Mouse (Mus musculus) fibroblast of lung, adult 2 months (primary cell): ENCODE results near the gene Bcas3.

ENCODE experiments used
- DNase-seq: peaks from one replicate; pipeline ENCODE4 v3.0.0-alpha.2; 2011; ENCODE audit warnings: low read depth

The Bcas3 gene

DNA sequence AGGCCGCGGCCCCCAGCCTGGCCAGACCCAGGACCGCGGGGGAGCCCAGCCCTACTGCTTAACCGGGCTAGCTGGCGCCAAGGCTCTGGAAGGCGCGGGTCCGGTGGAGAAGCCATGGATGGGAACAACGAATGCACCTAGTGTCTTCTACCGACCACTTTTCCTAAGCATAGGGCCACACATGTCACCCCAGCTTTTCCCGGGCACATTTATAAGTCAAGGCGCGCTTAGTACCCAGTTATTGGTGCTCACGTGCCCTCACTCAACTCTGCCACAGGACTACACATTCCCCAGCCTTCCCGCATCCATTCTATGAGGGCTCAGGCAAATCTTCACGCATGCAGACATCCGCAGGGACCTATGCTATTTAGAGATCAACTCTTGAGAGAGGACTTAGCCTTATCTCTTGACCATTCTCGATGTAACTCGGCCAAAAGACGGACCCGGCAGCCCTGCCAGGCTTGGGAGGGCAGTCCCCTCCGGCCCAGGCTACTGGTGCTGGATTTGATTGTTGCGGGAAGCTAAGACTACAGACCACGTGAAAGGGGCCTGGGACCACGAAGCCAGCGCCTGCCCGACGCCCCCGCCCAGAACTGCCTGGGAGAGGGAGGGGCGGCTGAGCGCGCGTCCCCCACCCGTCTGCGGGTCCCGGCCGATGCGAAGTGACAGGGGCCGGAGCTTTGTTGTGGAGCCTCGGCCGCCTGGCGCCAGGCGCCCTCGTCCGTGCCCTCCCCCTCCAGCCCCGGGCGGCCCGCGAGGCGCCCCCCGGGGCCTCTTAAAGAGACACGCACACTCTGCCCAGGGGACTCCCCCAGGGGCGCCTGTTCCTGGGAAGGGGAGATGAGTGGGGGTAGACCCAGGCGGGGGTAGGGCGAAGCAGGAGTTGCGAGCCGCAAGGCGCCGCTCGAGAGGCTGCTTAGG is 476.8 kb downstream of the Bcas3 start:
- DNase-seq, result no peak

DNA sequence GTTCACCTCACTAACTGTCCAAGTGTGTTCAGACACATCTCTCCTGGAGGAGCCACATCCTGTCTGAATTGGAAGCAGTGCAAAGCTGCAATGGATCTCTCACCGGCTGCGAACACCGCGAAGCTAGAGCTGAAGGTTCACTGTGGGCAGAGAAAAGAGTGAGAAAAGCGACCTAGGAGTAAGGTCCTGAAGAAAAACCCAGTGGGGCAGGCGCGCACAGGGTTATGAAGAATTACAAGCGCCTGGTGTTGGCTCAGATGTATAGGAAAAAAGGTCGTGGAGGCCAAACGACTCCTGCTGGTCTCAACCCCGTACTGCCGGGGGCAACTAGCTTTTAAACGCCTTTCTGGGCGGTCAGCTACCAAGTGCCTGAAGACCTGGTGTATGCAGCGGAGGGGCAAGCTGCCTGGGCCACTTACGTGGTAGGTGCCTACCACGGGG is 478.0 kb downstream of the Bcas3 start:
- no peak for DNase-seq

DNA sequence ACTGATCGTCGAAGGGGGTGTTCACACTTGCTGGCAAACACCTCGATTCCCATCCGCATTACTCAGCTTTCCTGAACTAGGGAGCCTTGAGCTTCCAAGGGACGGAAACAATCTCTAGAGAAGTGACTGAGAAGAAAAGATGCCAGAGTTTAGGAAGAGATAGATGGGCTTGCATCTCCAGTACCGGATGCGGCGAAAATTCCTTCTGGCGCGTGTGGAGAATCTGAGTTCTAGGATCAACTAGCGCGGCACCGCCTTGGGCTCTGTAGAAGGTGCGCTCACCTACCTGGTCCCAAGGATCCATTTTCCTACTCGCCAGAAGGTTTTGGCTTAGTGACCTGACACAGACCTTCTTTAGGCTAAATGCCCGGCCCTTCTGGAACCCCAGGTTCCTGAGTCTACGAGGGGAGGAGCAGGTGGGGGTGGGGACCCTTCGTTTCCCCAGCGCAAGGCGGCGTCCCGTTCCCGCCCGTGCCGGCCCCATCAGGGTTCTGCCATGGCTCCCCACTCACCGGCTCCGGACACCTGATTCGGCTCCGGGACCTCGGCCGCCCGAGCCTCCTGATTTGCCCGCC is 478.8 kb downstream of the Bcas3 start:
- no peak for DNase-seq

DNA sequence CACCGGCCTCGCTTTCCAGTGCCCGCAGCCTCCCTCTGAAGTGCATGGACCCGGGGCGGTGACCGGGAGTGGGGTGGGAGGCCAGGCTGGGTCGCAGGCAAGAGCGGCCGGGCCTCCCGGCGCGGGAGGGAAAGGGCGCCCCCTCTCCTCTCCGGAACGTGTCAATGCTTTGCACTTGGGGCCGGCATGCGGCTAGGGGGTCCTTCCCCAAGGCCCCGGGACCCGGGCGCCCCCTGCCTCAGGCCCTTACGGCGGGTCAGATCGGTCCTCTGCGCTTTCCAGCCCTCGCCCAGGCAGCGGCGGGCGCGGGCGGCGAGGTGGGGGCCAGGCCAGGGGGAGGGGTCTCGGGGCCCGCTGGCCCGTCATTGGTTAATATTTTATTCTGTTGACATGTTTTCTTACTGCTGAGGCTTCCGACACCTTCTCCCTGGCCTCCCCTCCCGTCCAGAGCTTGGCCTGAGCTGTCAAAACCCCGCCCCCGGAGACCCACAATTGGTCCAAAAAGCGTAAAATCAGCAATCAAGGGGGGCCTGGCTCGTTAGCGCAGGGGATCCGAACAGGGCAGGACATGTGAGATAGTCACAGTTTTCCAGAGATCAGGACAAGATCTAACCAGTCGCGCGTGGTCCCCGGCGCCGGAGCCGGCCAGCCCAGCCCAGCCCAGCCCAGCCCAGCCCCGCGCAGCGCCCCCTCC is 479.4 kb downstream of the Bcas3 start, which contains the start of gene Tbx2:
Gene Tbx2 (plus strand): TSS at position 321 of the 694 bp plus-strand sequence.
- DNase-seq, result no peak

DNA sequence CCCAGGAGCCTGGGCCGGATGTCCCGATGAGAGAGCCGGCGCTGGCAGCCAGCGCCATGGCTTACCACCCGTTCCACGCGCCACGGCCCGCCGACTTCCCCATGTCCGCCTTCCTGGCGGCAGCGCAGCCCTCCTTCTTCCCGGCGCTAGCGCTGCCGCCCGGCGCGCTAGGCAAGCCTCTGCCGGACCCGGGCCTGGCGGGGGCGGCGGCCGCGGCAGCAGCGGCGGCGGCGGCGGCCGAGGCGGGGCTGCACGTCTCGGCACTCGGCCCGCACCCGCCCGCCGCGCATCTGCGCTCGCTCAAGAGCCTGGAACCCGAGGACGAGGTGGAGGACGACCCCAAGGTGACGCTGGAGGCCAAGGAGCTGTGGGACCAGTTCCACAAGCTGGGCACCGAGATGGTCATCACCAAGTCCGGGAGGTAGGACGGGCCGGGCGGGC is 480.1 kb downstream of the Bcas3 start:
- no peak for DNase-seq

DNA sequence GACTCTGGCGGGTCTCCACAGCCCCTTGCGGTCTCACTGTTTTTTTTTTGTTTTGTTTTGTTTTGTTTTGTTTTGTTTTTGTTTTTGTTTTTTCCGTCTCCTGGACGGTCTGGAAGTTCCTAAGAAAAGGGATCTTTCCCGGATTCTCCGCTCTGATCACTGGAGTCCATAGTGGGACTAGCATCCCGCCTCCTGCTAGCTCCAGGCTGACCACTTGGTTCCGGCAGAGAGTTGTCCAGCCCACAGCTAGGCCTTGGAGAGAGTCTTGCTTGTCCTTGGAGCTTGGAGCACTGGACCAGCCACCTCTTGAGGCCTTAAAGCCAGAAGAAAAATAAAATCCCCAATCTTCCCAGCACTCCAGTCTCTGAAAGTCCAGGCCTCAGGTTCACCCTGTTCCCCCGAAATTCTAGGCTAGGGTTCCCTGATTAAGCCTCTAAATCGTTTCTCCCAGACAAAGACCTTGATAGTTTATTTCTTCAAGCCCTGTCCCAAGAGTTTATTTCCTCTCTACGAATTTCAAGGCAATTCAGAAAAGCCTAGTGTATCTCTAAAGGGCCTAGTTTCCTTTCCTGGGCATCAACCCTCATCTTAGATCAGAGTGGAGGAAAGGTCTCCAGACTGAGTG is 480.9 kb downstream of the Bcas3 start:
- no peak for DNase-seq

DNA sequence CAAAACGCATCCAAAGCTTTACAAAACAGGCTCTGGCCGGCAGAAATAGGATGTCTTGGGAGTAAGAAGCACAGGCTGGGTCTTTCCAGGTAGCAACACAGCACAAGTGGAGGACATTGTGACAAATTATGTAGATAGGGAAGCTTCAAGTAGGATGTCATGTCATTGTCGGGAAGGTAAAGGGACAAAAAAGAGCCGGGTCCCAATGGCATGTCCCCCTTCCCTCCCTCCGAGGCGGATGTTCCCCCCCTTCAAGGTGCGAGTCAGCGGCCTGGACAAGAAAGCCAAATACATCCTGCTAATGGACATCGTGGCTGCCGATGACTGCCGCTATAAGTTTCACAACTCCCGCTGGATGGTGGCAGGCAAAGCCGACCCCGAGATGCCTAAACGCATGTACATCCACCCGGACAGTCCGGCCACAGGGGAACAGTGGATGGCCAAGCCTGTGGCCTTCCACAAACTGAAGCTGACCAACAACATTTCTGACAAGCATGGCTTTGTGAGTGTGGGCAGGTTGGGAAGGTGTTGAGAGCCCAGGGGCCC is 481.5 kb downstream of the Bcas3 start:
- DNase-seq, result no peak

DNA sequence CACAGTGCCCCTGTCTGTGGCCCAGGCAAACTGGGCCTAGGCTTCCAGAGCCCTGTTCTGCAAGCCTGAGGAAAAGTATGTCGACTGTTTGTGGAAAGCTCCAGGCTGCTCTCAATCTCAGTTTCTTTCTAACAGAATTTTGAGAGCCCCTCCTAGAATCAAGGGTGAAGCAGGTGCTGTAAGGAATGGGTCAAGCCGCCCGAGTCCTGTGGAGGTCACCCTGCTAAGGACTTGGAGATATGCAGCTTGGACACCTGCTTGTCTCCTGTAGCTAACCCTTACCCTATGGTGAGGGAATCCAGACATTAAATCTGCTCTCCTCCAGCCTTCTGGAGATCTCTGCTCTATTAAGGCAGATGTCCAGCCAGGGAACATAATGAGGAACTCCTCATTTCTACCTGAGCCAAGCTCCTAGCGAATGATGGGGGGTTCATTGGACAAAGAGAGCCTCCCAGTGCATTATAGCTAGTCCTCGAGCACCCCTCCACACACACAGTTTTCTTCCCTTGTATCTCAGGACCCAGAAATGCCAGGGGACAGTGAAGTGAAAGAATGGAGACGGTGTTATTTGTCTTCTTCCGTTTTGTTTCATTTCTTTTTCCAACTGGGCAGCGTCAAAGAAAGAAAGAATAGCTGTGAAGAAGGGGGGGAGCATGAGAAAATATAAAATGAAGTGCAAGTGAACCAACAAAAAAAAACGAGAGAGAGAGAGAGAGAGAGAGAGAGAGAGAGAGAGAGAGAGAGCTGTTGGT is 482.2 kb downstream of the Bcas3 start:
- DNase-seq, result no peak

DNA sequence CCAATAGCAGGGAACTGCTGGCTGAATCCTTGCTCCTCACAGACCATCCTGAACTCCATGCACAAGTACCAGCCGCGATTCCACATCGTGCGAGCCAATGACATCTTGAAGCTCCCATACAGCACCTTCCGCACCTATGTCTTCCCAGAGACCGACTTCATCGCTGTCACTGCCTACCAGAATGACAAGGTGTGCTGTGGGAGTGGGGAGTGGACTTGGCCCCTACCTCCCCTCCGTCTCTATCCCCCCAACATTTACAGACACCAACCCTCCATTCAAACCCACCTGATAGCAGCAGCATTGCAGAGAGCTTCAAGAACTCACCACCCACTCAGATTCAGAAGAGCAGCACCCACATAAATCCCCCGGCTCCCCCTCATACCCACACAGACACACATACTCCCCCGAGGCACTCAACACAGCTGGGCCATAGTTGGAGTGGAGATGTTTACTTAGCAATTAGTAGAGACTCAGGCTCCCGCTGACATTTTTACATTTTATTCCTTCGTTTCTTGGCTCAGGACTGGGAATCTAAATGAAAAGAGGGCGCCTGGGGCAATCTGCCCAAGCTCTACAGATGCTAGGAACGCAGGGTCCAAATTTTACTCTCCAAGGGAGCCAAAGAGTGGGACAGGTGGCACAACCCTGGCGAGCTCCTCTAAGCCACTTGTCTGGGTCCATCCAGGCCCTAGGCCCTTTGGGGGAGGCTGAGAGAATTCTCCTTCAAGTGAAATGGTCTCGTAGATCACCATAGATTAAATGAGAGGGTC is 483.0 kb downstream of the Bcas3 start:
- no peak for DNase-seq

DNA sequence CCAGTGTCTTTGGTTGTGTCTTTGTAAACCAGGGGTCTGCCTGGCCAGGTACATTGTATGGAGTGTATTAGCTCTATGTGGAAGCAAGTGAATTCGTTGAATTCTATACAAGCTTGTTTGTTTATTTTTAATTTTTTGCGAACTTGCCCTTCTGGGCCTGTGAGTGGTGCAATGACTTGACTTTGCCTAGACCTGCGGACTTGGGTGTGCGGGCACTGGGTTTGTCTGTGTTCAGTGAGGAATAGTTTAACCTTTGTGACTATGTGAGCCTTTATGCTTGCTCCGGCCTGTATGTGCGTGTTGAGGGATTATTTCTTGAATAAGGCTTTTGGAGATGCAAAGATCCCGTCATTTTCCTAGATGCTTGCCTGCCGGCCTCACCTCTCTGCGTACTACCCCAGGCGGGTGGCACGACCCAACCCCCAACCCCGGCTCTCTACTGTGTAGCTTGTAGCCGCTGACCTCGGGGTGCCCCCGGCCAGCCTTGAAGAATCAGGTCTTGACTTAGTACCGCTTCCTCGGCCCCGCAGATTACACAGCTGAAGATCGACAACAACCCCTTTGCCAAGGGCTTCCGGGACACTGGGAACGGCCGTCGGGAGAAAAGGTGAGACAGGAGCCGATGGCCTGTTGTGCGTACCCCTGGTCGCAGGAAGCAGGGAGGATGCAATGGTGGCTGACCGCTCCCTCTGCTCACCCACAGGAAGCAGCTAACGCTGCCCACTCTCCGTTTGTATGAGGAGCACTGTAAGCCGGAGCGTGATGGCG is 483.7 kb downstream of the Bcas3 start:
- DNase-seq, result no peak

DNA sequence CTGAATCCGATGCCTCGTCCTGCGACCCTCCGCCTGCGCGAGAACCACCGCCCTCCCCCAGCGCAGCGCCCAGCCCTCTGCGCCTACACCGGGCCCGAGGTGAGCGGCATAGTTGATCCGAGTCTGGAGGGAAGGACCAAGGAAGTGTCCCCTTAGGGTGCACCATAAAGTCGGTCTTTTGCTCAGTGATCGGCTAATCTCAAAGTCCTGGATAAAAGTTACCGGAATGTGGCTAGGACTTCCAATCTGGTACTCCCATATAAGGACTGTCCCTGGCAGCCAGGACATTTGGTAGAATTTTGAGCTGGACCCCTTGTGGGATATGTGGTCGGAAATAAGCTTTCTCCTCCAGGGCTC is 484.3 kb downstream of the Bcas3 start:
- no peak for DNase-seq

DNA sequence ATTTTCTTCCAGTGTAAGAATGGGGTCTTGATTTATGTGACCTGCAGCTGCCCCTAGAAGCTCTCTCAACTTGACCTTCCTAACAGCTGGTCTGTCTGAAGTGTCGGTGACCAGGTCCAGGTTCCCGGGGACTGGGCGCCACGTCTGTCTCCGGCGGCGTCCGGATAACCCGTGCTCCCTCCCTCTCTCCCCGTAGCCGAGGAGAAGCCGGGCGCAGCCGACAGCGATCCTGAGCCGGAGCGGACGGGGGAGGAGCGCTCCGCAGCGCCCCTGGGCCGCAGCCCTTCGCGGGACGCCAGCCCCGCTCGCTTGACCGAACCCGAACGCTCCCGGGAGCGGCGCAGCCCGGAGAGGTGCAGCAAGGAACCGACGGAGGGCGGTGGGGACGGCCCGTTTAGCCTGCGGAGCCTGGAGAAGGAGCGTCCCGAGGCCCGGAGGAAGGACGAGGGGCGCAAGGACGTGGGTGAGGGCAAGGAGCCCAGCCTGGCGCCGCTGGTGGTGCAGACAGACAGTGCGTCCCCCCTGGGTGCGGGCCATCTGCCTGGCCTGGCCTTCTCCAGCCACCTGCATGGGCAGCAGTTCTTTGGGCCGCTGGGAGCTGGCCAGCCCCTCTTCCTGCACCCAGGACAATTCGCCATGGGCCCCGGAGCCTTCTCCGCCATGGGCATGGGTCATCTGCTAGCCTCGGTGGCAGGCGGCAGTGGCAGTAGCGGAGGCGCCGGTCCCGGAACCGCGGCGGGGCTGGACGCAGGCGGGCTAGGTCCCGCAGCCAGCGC is 484.9 kb downstream of the Bcas3 start:
- DNase-seq, result no peak

DNA sequence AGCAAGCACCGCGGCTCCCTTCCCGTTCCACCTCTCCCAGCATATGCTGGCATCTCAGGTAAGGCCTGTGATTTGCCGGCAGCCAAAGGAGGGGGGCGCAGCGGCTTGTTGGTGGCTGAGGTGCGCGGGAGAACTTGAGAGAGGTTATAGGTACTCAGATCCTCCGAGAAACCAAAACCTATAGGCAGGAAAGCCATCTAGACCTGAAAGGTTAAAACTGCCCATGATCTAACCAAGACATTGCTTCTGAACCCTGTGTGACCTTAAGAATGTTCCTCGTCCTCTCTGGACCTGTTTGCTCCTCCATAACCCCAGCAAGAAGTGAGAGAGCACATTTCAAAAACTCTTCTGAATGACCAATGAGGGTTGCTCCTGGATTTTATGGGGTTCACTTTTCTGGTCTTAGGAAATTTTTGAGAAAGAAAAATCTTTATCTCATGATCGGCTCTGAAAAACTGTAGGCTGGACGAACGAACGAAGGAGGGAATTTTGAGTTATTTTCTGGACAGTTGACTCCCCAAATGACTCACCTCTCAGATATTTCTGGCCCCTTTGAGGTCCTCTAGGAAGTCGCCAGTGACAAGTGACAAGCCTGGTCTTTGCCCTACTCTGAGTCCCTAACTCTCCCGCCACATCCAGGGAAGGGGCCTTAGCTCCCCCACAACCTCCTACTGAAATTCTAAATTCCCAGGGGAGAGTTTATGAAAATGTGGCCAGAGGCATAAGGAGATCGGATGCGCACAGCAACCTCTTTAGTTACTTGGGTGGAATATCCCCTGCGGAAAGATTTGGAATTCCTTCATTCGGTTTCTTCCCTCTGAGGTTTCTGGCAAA is 485.7 kb downstream of the Bcas3 start:
- DNase-seq, result no peak

DNA sequence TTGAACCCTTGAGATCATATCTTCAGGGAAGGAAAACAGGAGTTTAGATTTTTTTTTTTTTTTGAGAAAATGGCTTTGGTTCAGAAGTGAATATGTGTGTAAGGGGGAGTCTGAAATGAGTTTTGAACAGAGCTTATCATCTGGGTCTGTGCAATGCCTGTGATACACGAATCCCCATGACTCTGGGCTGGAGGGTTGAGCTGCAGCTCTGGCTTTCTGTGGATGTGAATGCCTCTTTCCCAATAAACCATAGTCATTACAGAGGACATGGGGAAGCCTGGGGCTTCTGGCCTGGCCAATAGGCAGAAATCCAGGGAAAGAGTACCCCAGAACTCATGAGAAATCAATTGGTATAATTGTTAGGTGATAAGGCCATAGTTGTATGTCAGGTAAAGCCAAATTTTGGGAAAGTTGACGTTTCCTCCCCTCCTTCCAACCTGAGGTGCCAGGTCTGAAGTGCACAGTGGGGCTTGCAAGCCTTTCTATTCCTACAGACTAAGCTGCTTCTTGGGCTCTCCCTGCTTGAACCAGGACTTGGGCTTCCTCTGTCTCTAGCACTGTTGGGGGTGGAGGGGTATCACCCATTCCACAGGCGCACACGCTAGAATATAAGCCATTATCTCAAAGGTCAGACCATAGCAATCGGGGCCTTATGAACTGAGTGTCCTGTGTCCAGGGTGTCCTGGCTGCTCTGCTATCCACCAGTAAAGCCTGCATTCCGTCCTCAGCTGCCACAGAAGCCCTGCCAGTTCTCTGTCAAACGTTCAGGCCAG is 486.5 kb downstream of the Bcas3 start:
- DNase-seq, result no peak

DNA sequence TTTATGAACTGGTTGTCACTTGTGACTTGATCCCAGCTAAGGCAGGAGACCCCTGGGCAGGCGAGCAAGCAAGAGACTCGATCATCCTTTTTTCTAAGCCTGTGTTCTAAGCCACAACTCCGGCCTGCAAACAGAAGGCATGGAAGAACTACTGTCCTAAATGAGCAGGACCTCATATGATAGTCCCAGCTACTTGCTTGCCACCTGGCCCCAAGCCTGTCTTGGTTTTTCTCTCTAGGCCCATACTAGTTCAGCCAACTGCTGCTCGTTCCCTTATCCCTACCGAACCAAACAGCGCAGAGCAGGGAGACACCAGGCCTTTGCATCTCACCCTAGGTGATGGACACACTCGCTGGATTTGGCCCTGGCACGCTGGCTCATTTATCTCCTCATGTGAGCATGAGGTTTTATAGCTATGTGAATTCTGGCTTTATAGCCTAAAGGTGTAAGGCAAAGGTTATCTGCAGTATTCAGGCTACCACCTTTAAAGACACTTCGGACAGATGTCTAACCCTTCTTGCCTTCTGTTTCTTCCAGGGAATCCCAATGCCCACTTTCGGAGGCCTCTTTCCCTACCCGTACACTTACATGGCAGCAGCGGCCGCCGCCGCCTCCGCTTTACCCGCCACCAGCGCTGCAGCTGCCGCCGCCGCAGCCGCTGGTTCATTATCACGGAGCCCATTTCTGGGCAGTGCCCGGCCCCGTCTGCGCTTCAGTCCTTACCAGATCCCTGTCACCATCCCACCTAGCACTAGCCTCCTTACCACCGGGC is 487.2 kb downstream of the Bcas3 start:
- DNase-seq, result no peak

DNA sequence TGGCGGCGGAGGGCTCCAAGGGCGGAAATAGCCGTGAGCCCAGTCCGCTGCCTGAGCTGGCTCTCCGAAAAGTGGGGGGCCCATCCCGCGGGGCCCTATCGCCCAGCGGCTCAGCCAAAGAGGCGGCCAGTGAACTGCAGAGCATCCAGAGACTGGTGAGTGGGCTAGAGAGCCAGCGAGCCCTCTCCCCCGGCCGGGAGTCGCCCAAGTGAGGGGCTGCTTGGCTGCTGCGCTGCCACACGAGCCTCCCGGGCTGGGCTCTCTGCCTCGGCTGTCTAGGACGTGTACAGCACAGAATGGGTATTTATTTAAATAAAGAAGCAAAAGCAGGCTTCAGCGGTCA is 487.8 kb downstream of the Bcas3 start:
- DNase-seq, result no peak

DNA sequence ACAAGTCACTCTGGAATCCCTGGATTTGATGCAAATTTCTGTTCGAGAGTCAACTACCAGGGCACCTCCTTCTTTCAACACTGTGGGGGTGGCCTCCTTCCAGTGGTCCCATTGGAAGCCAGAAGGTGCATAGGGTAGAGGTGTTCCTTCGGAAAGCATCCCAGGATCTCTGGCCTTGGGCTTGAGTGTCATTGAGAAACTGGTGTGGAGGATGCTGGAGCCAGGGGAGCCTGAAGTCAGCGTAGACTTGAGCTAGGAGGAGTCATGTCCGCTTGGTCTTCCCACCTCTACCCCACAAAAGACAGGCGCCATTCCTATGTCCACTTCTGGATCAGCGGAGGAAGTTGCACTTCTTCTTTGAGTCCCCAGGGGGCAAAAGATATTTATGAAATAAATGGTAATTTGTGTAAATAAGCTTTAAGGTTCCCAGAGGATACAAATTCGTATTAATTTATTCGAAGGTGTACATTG is 488.3 kb downstream of the Bcas3 start:
- DNase-seq, result no peak
